Mouse (Mus musculus): ENCODE data around the gene Myh14. TPM values are rescaled to one million over a fixed set of nuclear protein-coding genes. Genes with fewer than 3 reads are reported as not detected.
A peak's percentile ranks its signal among the peaks of the same experiment; 100 is the strongest.
"Not testable (repeated sequence)": the region's sequence is repeated elsewhere in the genome, so short reads cannot be mapped to it uniquely, and the experiment has no call there.

The Myh14 gene
- polyA plus RNA-seq (2014; fragmentation: Nextera tagmentation; extraction: Ambion mirVana): 1.7 and 2.6 TPM in 2 replicates

GRCm38 (mm10) chr7:44670803-44671202, at the start of gene Myh14:
Myh14 (minus strand) TSS chr7:44670843.
- H3K36me3 ChIP-seq (ENCODE audit: control insufficient read depth, insufficient read depth, low read length): no peaks in the 10 kb centered on the region; the same call in 1 of the 2 replicates
- H3K27ac ChIP-seq (ENCODE audit: low read depth, low read length): peak within 1 kb of the TSS; percentile 7; the same call in 1 of the 2 replicates
- peak within 1 kb of the TSS; percentile 48 for H3K4me2 ChIP-seq (ENCODE audit: low read depth, low read length, severe bottlenecking)
- peak within 1 kb of the TSS; percentile 25 for H3K4me3 ChIP-seq (ENCODE audit: low read depth, low read length)
- no peak within 1 kb of the TSS; the same call in 1 of the 2 replicates for H3K9ac ChIP-seq (ENCODE audit: low read length)
- WGBS: 0% methylated on average over 23 of the region's 23 CpGs
- H3K27me3 ChIP-seq (ENCODE audit: control insufficient read depth, insufficient read depth, low read length): peaks cover 12% of the 10 kb centered on the region; the same call in 1 of the 2 replicates
- ATAC-seq (replicated peaks; ENCODE audit: low FRiP score) (peak; percentile 96), DNase-seq (ENCODE audit: low spot score) (peak; percentile 96)
- H3K9me3 ChIP-seq (ENCODE audit: control insufficient read depth, low read length): no peaks in the 10 kb centered on the region; the same call in 1 of the 2 replicates
- H3K4me1 ChIP-seq (replicated peaks; ENCODE audit: control insufficient read depth, insufficient read depth, low read length): peaks cover 4% of the 10 kb centered on the region; the same call in 1 of the 2 replicates

- 84% methylated on average over 5 of the region's 5 CpGs for WGBS
These were observed 39.2 kb upstream of the Myh14 start for GRCm38 (mm10) chr7:44709881-44710280.

GRCm38 (mm10) chr7:44708574-44708973, 37.9 kb upstream of the Myh14 start, which contains the start of gene Izumo2:
Izumo2 (plus strand) TSS chr7:44708742.
- ATAC-seq (replicated peaks; ENCODE audit: low FRiP score) (no peak), DNase-seq (ENCODE audit: low spot score) (no peak)
- Histone ChIP-seq H3K4me3 (ENCODE audit: low read depth, low read length) (no peak within 1 kb of the TSS), H3K9ac (ENCODE audit: low read length) (no peak within 1 kb of the TSS), H3K27ac (ENCODE audit: low read depth, low read length) (no peak within 1 kb of the TSS), H3K4me1 (replicated peaks; ENCODE audit: control insufficient read depth, insufficient read depth, low read length) (no peaks in the 10 kb centered on the region), H3K36me3 (ENCODE audit: control insufficient read depth, insufficient read depth, low read length) (no peaks in the 10 kb centered on the region), H3K9me3 (ENCODE audit: control insufficient read depth, low read length) (no peaks in the 10 kb centered on the region), H3K27me3 (ENCODE audit: control insufficient read depth, insufficient read depth, low read length) (no peaks in the 10 kb centered on the region), H3K4me2 (ENCODE audit: low read depth, low read length, severe bottlenecking) (no peak within 1 kb of the TSS)
- 78% methylated on average over 14 of the region's 14 CpGs for WGBS

More at GRCm38 (mm10) chr7:44709881-44710280, 39.2 kb upstream of the Myh14 start:
- no peak overlapping the region for H3K4me2 ChIP-seq (ENCODE audit: low read depth, low read length, severe bottlenecking)
- H3K36me3 ChIP-seq (ENCODE audit: control insufficient read depth, insufficient read depth, low read length): no peaks in the 10 kb centered on the region
- DNase-seq (ENCODE audit: low spot score) (no peak), ATAC-seq (replicated peaks; ENCODE audit: low FRiP score) (no peak)
- no peaks in the 10 kb centered on the region for H3K9me3 ChIP-seq (ENCODE audit: control insufficient read depth, low read length)
- no peaks in the 10 kb centered on the region for H3K27me3 ChIP-seq (ENCODE audit: control insufficient read depth, insufficient read depth, low read length)
- H3K9ac ChIP-seq (ENCODE audit: low read length): no peak overlapping the region
- H3K4me1 ChIP-seq (replicated peaks; ENCODE audit: control insufficient read depth, insufficient read depth, low read length): no peaks in the 10 kb centered on the region
- H3K27ac ChIP-seq (ENCODE audit: low read depth, low read length): no peak overlapping the region
- no peak overlapping the region for H3K4me3 ChIP-seq (ENCODE audit: low read depth, low read length)

DNA sequence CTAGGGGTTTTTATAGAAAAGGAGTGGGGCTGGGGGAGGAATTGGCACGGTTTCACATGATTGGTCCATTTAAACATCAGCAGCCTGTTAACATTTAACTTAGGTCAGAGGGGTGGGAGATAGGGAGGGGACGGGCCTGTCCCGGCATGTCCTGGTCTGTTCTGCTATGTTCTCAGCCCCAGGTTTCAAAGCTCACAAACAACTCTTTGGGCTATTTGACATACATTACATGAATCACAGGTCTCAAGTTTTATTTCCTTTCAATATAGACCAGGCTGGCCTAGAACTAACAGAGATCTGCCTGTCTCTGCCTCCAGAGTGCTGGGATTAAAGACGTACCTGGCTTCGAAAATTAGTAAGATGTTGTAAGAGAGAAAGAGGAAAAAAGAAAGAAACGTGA, 37.5 kb upstream of the Myh14 start:
- DNase-seq (ENCODE audit: low spot score); H3K36me3 ChIP-seq (ENCODE audit: control insufficient read depth, insufficient read depth, low read length); H3K9ac ChIP-seq (ENCODE audit: low read length); H3K9me3 ChIP-seq (ENCODE audit: control insufficient read depth, low read length); H3K4me1 ChIP-seq (replicated peaks; ENCODE audit: control insufficient read depth, insufficient read depth, low read length); H3K4me3 ChIP-seq (ENCODE audit: low read depth, low read length); H3K27ac ChIP-seq (ENCODE audit: low read depth, low read length); H3K4me2 ChIP-seq (ENCODE audit: low read depth, low read length, severe bottlenecking); ATAC-seq (replicated peaks; ENCODE audit: low FRiP score); H3K27me3 ChIP-seq (ENCODE audit: control insufficient read depth, insufficient read depth, low read length): not testable (repeated sequence)
- WGBS: 93% methylated on average over 5 of the region's 6 CpGs

- Histone ChIP-seq H3K36me3 (ENCODE audit: control insufficient read depth, insufficient read depth, low read length) (no peaks in the 10 kb centered on the region), H3K27me3 (ENCODE audit: control insufficient read depth, insufficient read depth, low read length) (no peaks in the 10 kb centered on the region), H3K27ac (ENCODE audit: low read depth, low read length) (no peak overlapping the region), H3K9me3 (ENCODE audit: control insufficient read depth, low read length) (no peaks in the 10 kb centered on the region), H3K4me1 (replicated peaks; ENCODE audit: control insufficient read depth, insufficient read depth, low read length) (0 out of 2 replicates have a peak, but pooled peaks cover 1% of the 10 kb centered on the region), H3K9ac (ENCODE audit: low read length) (no peak overlapping the region), H3K4me2 (ENCODE audit: low read depth, low read length, severe bottlenecking) (no peak overlapping the region), H3K4me3 (ENCODE audit: low read depth, low read length) (no peak overlapping the region)
- 88% methylated on average over 5 of the region's 5 CpGs for WGBS
- ATAC-seq (replicated peaks; ENCODE audit: low FRiP score) (no peak), DNase-seq (ENCODE audit: low spot score) (no peak)
These were observed 36.6 kb upstream of the Myh14 start for GRCm38 (mm10) chr7:44707169-44707675.

- peaks cover 2% of the 10 kb centered on the region; the same call in 1 of the 2 replicates for H3K4me1 ChIP-seq (replicated peaks; ENCODE audit: control insufficient read depth, insufficient read depth, low read length)
These were observed 35.7 kb upstream of the Myh14 start for GRCm38 (mm10) chr7:44706322-44706721.

DNA sequence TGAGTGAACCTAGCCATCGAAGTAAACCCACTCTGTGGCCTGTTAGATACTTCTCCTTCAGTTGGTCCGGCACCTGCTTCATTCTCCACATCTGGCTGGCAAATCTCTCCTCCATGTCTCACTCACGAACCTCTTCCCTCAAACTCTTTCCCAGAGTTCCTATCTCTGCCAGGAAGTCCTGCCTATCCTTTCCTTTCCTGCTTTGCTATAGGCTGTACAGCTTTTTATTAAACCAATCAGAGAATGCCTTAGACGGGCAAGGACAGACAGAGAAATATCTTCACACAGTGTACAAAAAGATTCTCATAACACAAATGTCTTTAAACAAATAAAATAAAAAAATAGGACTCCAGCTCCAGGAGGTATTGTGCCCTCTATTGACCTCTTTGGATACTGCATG, 34.4 kb upstream of the Myh14 start:
- no peak for ATAC-seq (replicated peaks; ENCODE audit: low FRiP score)
- no peaks in the 10 kb centered on the region for H3K9me3 ChIP-seq (ENCODE audit: control insufficient read depth, low read length)
- H3K4me1 ChIP-seq (replicated peaks; ENCODE audit: control insufficient read depth, insufficient read depth, low read length): peaks cover 2% of the 10 kb centered on the region; the same call in 1 of the 2 replicates
- H3K4me3 ChIP-seq (ENCODE audit: low read depth, low read length): no peak overlapping the region
- WGBS: 94% methylated on average over 4 of the region's 4 CpGs
- H3K27ac ChIP-seq (ENCODE audit: low read depth, low read length): no peak overlapping the region
- no peak overlapping the region for H3K4me2 ChIP-seq (ENCODE audit: low read depth, low read length, severe bottlenecking)
- no peaks in the 10 kb centered on the region for H3K36me3 ChIP-seq (ENCODE audit: control insufficient read depth, insufficient read depth, low read length)
- H3K27me3 ChIP-seq (ENCODE audit: control insufficient read depth, insufficient read depth, low read length): no peaks in the 10 kb centered on the region
- no peak overlapping the region for H3K9ac ChIP-seq (ENCODE audit: low read length)
- DNase-seq (ENCODE audit: low spot score): no peak

More at GRCm38 (mm10) chr7:44706322-44706721, 35.7 kb upstream of the Myh14 start:
- no peak overlapping the region for H3K4me3 ChIP-seq (ENCODE audit: low read depth, low read length)
- ATAC-seq (replicated peaks; ENCODE audit: low FRiP score) (no peak), DNase-seq (ENCODE audit: low spot score) (no peak)
- H3K9me3 ChIP-seq (ENCODE audit: control insufficient read depth, low read length): no peaks in the 10 kb centered on the region
- no peaks in the 10 kb centered on the region for H3K27me3 ChIP-seq (ENCODE audit: control insufficient read depth, insufficient read depth, low read length)
- no peak overlapping the region for H3K27ac ChIP-seq (ENCODE audit: low read depth, low read length)
- H3K9ac ChIP-seq (ENCODE audit: low read length): no peak overlapping the region
- no peaks in the 10 kb centered on the region for H3K36me3 ChIP-seq (ENCODE audit: control insufficient read depth, insufficient read depth, low read length)
- H3K4me2 ChIP-seq (ENCODE audit: low read depth, low read length, severe bottlenecking): no peak overlapping the region

DNA sequence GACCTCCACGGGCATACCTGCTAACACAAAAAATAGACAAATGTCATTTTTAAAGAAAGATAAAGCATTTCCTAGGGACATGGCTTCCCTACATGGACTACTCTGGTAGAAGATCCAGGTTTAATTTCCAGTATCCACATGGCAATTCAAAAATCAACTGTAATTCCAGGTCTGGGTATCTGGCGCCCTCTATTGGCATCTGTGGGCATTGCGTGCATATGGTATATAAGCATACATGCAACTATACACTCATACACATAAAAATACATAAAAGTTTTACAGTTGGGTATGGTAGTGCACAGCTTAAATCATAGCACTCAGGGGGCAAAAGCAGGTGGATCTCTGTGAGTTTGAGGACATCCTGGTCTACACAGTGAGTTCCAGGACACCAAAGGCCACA, 33.7 kb upstream of the Myh14 start:
- Histone ChIP-seq H3K9ac (ENCODE audit: low read length) (no peak overlapping the region), H3K4me1 (replicated peaks; ENCODE audit: control insufficient read depth, insufficient read depth, low read length) (peaks cover 2% of the 10 kb centered on the region; the same call in 1 of the 2 replicates), H3K4me3 (ENCODE audit: low read depth, low read length) (no peak overlapping the region), H3K27ac (ENCODE audit: low read depth, low read length) (no peak overlapping the region), H3K4me2 (ENCODE audit: low read depth, low read length, severe bottlenecking) (no peak overlapping the region), H3K9me3 (ENCODE audit: control insufficient read depth, low read length) (no peaks in the 10 kb centered on the region), H3K36me3 (ENCODE audit: control insufficient read depth, insufficient read depth, low read length) (no peaks in the 10 kb centered on the region), H3K27me3 (ENCODE audit: control insufficient read depth, insufficient read depth, low read length) (no peaks in the 10 kb centered on the region)
- ATAC-seq (replicated peaks; ENCODE audit: low FRiP score) (no peak), DNase-seq (ENCODE audit: low spot score) (peak; percentile 67)
- WGBS: 56% methylated on average over 3 of the region's 3 CpGs

DNA sequence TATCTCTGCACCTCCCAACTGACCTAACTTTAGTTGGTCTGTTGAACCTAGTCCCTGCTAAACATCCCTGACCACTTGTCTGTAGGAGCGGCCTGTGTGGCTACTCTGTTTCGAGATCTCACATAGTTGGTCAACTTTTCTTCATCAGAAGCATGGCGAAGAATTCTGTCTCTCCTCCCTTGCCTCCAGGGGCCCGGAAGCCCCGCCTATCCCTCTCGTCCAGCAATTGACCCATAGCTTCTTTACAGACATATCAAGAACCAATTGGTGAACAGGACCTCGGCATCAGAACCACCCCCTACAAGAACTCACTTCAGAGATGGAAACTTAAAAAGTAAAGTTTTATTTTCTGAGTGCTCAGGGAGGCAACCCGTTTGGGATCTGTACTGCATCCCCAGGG, 32.3 kb upstream of the Myh14 start:
- Histone ChIP-seq H3K4me3 (ENCODE audit: low read depth, low read length) (no peak overlapping the region), H3K9me3 (ENCODE audit: control insufficient read depth, low read length) (no peaks in the 10 kb centered on the region), H3K27ac (ENCODE audit: low read depth, low read length) (no peak overlapping the region), H3K9ac (ENCODE audit: low read length) (no peak overlapping the region), H3K4me2 (ENCODE audit: low read depth, low read length, severe bottlenecking) (no peak overlapping the region), H3K36me3 (ENCODE audit: control insufficient read depth, insufficient read depth, low read length) (no peaks in the 10 kb centered on the region), H3K27me3 (ENCODE audit: control insufficient read depth, insufficient read depth, low read length) (no peaks in the 10 kb centered on the region), H3K4me1 (replicated peaks; ENCODE audit: control insufficient read depth, insufficient read depth, low read length) (peaks cover 2% of the 10 kb centered on the region; the same call in 1 of the 2 replicates)
- DNase-seq (ENCODE audit: low spot score) (no peak), ATAC-seq (replicated peaks; ENCODE audit: low FRiP score) (no peak)
- WGBS: 80% methylated on average over 8 of the region's 8 CpGs
